Mouse (Mus musculus): Measurements from ENCODE around the gene Hmx3. TPM values are rescaled to one million over a fixed set of nuclear protein-coding genes. Genes with fewer than 3 reads are reported as not detected.

Hmx3 gene
- polyA plus RNA-seq, 1 experiment from 2014 or later: 2.0 TPM

GRCm38 (mm10) chr7:131559986-131560696, 17.5 kb downstream of the Hmx3 start, which contains the start of gene Bub3:
TSS of gene Bub3 (plus strand) at chr7:131560222.
- H3K27me3 ChIP-seq (replicated peaks): peaks cover 36% of the 10 kb centered on the region
- H3K4me3 ChIP-seq (replicated peaks): peak within 1 kb of the TSS; percentile 75
- H3K9me3 ChIP-seq: no peaks in the 10 kb centered on the region
- H3K4me1 ChIP-seq: peaks cover 6% of the 10 kb centered on the region; the same call in 1 of the 2 replicates
- under 1% methylated on average over 47 of the region's 51 CpGs for WGBS
- H3K4me2 ChIP-seq: peak within 1 kb of the TSS; percentile 51
- H3K36me3 ChIP-seq: peaks cover 10% of the 10 kb centered on the region
- H3K27ac ChIP-seq: peak within 1 kb of the TSS; percentile 90
- ATAC-seq (ENCODE audit: insufficient read depth, low FRiP score, low read depth): peak; percentile 93
- H3K9ac ChIP-seq: peak within 1 kb of the TSS; percentile 79

GRCm38 (mm10) chr7:131560697-131561042, 18.0 kb downstream of the Hmx3 start:
- 2% methylated on average over 14 of the region's 14 CpGs for WGBS
- ATAC-seq (ENCODE audit: insufficient read depth, low FRiP score, low read depth): peak; percentile 33; the same call in 1 of the 2 replicates
- Histone ChIP-seq H3K27me3 (replicated peaks) (peaks cover 31% of the 10 kb centered on the region), H3K4me3 (replicated peaks) (peak overlapping the region; percentile 75), H3K4me1 (peaks cover 2% of the 10 kb centered on the region; the same call in 1 of the 2 replicates), H3K36me3 (peaks cover 10% of the 10 kb centered on the region), H3K4me2 (peak overlapping the region; percentile 51), H3K9ac (peak overlapping the region; percentile 79), H3K9me3 (no peaks in the 10 kb centered on the region), H3K27ac (peak overlapping the region; percentile 90)

GRCm38 (mm10) chr7:131575246-131575645, 32.6 kb downstream of the Hmx3 start:
- H3K36me3 ChIP-seq: peaks cover 18% of the 10 kb centered on the region
- no peaks in the 10 kb centered on the region for H3K9me3 ChIP-seq
- H3K27ac ChIP-seq: no peak overlapping the region
- H3K4me2 ChIP-seq: no peak overlapping the region
- no peaks in the 10 kb centered on the region for H3K4me1 ChIP-seq
- WGBS: 77% methylated on average over 6 of the region's 6 CpGs
- no peak overlapping the region for H3K9ac ChIP-seq
- no peaks in the 10 kb centered on the region for H3K27me3 ChIP-seq (replicated peaks)
- no peak for ATAC-seq (ENCODE audit: insufficient read depth, low FRiP score, low read depth)
- no peak overlapping the region for H3K4me3 ChIP-seq (replicated peaks)

DNA sequence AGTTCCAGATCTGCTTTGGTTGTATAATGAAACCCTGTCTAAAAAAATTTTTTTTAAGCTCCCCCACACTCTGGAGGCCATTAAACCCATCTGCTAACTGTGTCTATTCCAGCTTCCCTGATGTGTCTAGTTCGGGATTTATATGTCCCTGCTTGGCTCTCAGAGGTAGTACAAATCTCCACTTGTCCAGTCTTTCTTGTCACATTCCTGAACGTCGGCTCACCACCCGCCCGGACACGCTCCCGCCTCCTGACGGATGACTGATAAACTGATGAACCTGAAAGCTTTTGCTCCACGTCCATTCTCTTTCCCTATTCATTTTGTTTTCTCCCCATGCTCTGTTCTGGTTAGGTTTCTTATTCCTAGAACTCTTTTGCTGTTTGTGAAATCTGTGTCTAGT, 39.5 kb downstream of the Hmx3 start:
- Histone ChIP-seq H3K4me3 (replicated peaks) (no peak overlapping the region), H3K9me3 (no peaks in the 10 kb centered on the region), H3K9ac (no peak overlapping the region), H3K4me2 (no peak overlapping the region), H3K27ac (no peak overlapping the region), H3K4me1 (no peaks in the 10 kb centered on the region), H3K36me3 (no peaks in the 10 kb centered on the region), H3K27me3 (replicated peaks) (no peaks in the 10 kb centered on the region)
- no peak for ATAC-seq (ENCODE audit: insufficient read depth, low FRiP score, low read depth)
- WGBS: 33% methylated on average over 9 of the region's 9 CpGs

DNA sequence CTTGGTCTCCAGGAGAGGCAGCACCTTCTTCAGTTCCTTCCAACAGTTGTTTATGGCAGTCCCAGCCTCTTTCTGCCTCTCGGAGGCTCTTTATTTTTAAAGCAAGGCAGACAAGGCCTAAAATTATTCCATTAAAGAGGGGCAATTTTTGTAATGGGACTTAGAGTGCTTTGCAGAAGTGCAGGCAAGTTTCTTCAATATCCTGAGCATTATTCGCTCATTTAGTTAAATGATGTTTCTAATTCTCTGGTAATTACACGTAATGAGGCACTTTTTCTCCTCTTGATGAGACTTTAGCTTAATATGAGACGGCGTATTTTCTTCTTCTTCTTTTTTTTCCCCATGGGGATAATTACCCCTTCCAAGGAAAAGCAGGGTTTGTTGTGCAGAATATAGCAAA, 42.9 kb downstream of the Hmx3 start:
- H3K4me3 ChIP-seq (replicated peaks): no peak overlapping the region
- H3K4me2 ChIP-seq: no peak overlapping the region
- no peaks in the 10 kb centered on the region for H3K36me3 ChIP-seq
- H3K27me3 ChIP-seq (replicated peaks): no peaks in the 10 kb centered on the region
- no peaks in the 10 kb centered on the region for H3K4me1 ChIP-seq
- WGBS: 87% methylated on average over 5 of the region's 5 CpGs
- no peak for ATAC-seq (ENCODE audit: insufficient read depth, low FRiP score, low read depth)
- H3K9ac ChIP-seq: no peak overlapping the region
- no peak overlapping the region for H3K27ac ChIP-seq
- no peaks in the 10 kb centered on the region for H3K9me3 ChIP-seq

Other genes starting within 250 kb of the Hmx3 start
- 0.36 and 0.40 TPM in 2 replicates for gene Cuzd1, start 220.6 kb upstream of the Hmx3 start, polyA plus RNA-seq (2015; fragmentation: Nextera tagmentation; extraction: Ambion mirVana)
- gene Fam24b, start 213.4 kb upstream of the Hmx3 start, polyA plus RNA-seq (2015; fragmentation: Nextera tagmentation; extraction: Ambion mirVana): not detected in 2 replicates
- not detected in 2 replicates for gene Fam24a, start 209.0 kb upstream of the Hmx3 start, polyA plus RNA-seq (2015; fragmentation: Nextera tagmentation; extraction: Ambion mirVana)
- gene 2310057M21Rik, start 180.1 kb upstream of the Hmx3 start, polyA plus RNA-seq (2015; fragmentation: Nextera tagmentation; extraction: Ambion mirVana): 17.7 and 19.2 TPM in 2 replicates
- gene Pstk, start 171.7 kb upstream of the Hmx3 start, polyA plus RNA-seq (2015; fragmentation: Nextera tagmentation; extraction: Ambion mirVana): 69.8 and 75.2 TPM in 2 replicates
- gene Ikzf5, start 132.3 kb upstream of the Hmx3 start, polyA plus RNA-seq (2015; fragmentation: Nextera tagmentation; extraction: Ambion mirVana): 11.4 and 13.2 TPM in 2 replicates
- 92.4 and 103 TPM in 2 replicates for gene Acadsb, start 132.3 kb upstream of the Hmx3 start, polyA plus RNA-seq (2015; fragmentation: Nextera tagmentation; extraction: Ambion mirVana)
- gene Hmx2, start 5.9 kb downstream of the Hmx3 start, polyA plus RNA-seq (2015; fragmentation: Nextera tagmentation; extraction: Ambion mirVana): 1.0 and 1.4 TPM in 2 replicates
- 187 and 198 TPM in 2 replicates for gene Bub3, start 17.4 kb downstream of the Hmx3 start, polyA plus RNA-seq (2015; fragmentation: Nextera tagmentation; extraction: Ambion mirVana)